Mouse (Mus musculus) urinary bladder, adult 2 months (tissue): ENCODE data around the gene Kcns3. TPM values are rescaled to one million over a fixed set of nuclear protein-coding genes. Genes with fewer than 3 reads are reported as not detected.
"Not testable (repeated sequence)": the region's sequence is repeated elsewhere in the genome, so short reads cannot be mapped to it uniquely, and the experiment has no call there.

Experiments
- DNase-seq: peaks from one replicate; pipeline ENCODE4 v3.0.0; 2022; ENCODE audit warnings: low spot score
- polyA plus RNA-seq: library from polyadenylated mRNA; depleted of rRNA; stranded (reverse); fragments of >200 nt; gene quantifications from 2 replicates; pipeline ENCODE4 v1.2.3, GENCODE M21; 2012; rRNA removed

Kcns3 gene
- polyA plus RNA-seq, 1 experiment, result 3.0 TPM

GRCm38 (mm10) chr12:11086866-11087265 is 64.0 kb downstream of the Kcns3 start:
- DNase-seq, result no peak

DNA sequence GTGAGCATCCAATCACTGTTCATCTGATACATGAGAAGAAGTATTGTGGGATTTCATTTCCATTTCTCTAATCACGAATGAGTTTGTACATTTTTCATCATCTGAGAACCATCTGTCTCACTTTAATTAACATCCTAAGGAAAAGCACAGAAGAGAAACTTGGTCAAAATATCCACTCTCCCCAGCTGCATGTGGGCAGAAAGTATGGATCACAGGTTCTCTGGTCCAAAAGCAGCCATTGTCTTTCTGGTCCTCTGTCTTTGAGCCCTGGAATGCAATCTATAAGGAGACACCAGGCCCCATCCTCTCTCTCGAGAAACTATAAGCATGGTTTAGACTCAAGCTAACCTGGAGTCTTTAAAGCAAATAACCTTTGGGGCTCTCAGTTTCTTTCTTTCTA is 79.8 kb downstream of the Kcns3 start:
- DNase-seq, result no peak

DNA sequence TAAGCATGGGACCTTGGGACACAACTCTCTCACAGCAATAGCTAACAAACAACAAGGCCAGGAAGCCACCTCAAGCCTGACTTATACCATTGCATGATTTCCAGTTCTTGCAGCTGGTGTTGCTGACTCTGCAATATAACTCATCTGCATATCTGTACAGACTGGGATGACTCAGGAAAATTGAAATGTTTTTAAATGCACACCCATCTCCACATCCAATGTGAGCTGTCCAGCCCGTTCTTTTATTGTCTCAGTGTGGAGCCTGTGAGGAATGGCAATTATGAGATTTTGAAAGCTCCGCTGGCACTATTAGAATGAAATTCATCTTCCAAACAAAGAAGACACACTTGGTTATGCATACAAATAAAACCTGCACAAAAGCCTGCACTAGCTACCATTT is 84.0 kb downstream of the Kcns3 start:
- DNase-seq, result no peak

DNA sequence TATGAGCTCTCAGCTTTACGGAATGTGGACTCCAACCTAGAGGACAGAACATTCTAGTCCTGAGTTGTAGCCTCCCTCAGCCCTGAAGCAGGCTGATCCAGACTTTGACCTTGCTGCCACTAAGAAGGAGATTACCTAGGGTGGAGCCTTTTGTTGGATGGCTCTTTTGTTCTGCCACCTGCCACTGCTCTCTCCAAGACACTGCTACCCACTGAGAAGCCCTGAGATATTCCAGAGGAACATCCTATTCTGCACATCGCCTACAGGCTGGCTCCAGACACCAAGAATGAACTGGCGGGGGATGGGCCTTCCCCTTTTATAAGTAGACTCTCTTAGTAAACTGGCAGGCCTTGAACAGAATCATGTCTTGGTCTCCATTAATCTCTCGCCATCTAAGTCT is 98.2 kb downstream of the Kcns3 start:
- not testable (repeated sequence) for DNase-seq

- DNase-seq, result no peak
These were observed 109.0 kb downstream of the Kcns3 start for GRCm38 (mm10) chr12:11041821-11042220.

Other genes with a start within 250 kb of the Kcns3 start
- not detected in 2 replicates for gene Msgn1, start 57.9 kb upstream of the Kcns3 start, polyA plus RNA-seq
- gene Gen1, start 114.7 kb upstream of the Kcns3 start, polyA plus RNA-seq, result 0.52 and 0.77 TPM in 2 replicates
- 40.1 and 41.7 TPM in 2 replicates for gene Smc6, start 114.8 kb upstream of the Kcns3 start, polyA plus RNA-seq